Mouse (Mus musculus): ENCODE results near the gene Zfyve21. TPM values are rescaled to one million over a fixed set of nuclear protein-coding genes. Genes with fewer than 3 reads are reported as not detected.

Zfyve21 gene
- polyA plus RNA-seq, 1 experiment from 2014 or later: 131 TPM

DNA sequence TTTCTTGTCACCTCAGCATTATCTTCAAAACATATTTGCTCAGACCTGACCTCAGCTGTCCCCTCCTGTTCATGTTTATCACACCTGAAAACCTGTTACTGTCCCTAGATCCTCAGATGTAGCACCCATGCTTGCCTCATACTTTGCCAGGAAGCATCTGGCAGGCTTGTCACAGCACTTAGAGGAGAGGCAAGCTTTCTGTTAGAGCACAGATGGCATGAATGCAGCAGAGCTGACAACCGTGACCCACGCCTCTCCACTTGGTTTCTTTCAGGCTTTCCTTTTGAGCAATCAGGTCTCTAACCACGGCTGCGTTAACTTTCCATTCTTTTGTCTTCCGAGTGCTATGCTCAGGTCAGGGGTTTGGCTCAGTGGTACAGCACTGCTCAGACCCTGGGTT, 15.5 kb downstream of the Zfyve21 start:
- Histone ChIP-seq H3K27ac (ENCODE audit: low read length) (no peak overlapping the region), H3K4me3 (replicated peaks; ENCODE audit: low read length) (no peak overlapping the region), H3K27me3 (ENCODE audit: control insufficient read depth, insufficient read depth, low read length) (no peaks in the 10 kb centered on the region), H3K9ac (ENCODE audit: low read length) (no peak overlapping the region), H3K9me3 (replicated peaks; ENCODE audit: control insufficient read depth, low read length) (no peaks in the 10 kb centered on the region), H3K4me1 (ENCODE audit: control insufficient read depth, insufficient read depth, low read length) (no peaks in the 10 kb centered on the region), H3K36me3 (ENCODE audit: control insufficient read depth, insufficient read depth, low read length) (peaks cover 52% of the 10 kb centered on the region), H3K4me2 (ENCODE audit: low read depth, low read length) (no peak overlapping the region)
- ATAC-seq (ENCODE audit: insufficient read depth, low FRiP score): no peak
- WGBS: 80% methylated on average over 5 of the region's 5 CpGs

- Histone ChIP-seq H3K36me3 (ENCODE audit: control insufficient read depth, insufficient read depth, low read length) (peaks cover 47% of the 10 kb centered on the region), H3K4me1 (ENCODE audit: control insufficient read depth, insufficient read depth, low read length) (no peaks in the 10 kb centered on the region), H3K27me3 (ENCODE audit: control insufficient read depth, insufficient read depth, low read length) (no peaks in the 10 kb centered on the region), H3K9me3 (replicated peaks; ENCODE audit: control insufficient read depth, low read length) (no peaks in the 10 kb centered on the region), H3K9ac (ENCODE audit: low read length) (no peak overlapping the region), H3K27ac (ENCODE audit: low read length) (no peak overlapping the region), H3K4me3 (replicated peaks; ENCODE audit: low read length) (no peak overlapping the region), H3K4me2 (ENCODE audit: low read depth, low read length) (no peak overlapping the region)
- no peak for ATAC-seq (ENCODE audit: insufficient read depth, low FRiP score)
- WGBS: 90% methylated on average over 9 of the region's 9 CpGs
Observed at GRCm38 (mm10) chr12:111829954-111830353, 16.0 kb downstream of the Zfyve21 start.

GRCm38 (mm10) chr12:111830375-111830774, 16.4 kb downstream of the Zfyve21 start:
- no peaks in the 10 kb centered on the region for H3K27me3 ChIP-seq (ENCODE audit: control insufficient read depth, insufficient read depth, low read length)
- H3K4me2 ChIP-seq (ENCODE audit: low read depth, low read length): no peak overlapping the region
- H3K36me3 ChIP-seq (ENCODE audit: control insufficient read depth, insufficient read depth, low read length): peaks cover 45% of the 10 kb centered on the region
- no peaks in the 10 kb centered on the region for H3K4me1 ChIP-seq (ENCODE audit: control insufficient read depth, insufficient read depth, low read length)
- no peak for ATAC-seq (ENCODE audit: insufficient read depth, low FRiP score)
- H3K27ac ChIP-seq (ENCODE audit: low read length): no peak overlapping the region
- no peaks in the 10 kb centered on the region for H3K9me3 ChIP-seq (replicated peaks; ENCODE audit: control insufficient read depth, low read length)
- no peak overlapping the region for H3K4me3 ChIP-seq (replicated peaks; ENCODE audit: low read length)
- no peak overlapping the region for H3K9ac ChIP-seq (ENCODE audit: low read length)
- 85% methylated on average over 10 of the region's 10 CpGs for WGBS

DNA sequence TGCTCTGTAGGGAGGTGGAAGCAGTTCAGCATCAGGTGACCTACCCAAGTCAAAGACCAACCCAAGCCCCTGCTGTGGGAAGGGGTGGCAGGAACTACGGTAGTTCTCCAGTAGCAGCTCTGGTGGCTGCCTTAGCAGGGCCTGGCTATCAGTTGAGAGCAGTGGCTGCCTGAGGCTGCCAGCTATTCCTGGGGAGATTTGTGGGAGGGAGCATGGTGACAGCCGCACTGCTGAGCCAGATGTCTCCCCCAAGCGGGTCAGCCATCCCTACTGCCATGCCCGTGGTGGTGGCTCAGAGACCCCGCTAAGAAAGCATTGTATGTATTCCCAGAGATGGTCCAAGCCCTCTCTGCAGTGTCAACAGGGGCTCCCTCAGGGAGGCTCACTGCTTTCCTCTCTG, 18.7 kb downstream of the Zfyve21 start:
- H3K9ac ChIP-seq (ENCODE audit: low read length): no peak overlapping the region
- no peaks in the 10 kb centered on the region for H3K9me3 ChIP-seq (replicated peaks; ENCODE audit: control insufficient read depth, low read length)
- no peaks in the 10 kb centered on the region for H3K4me1 ChIP-seq (ENCODE audit: control insufficient read depth, insufficient read depth, low read length)
- peaks cover 36% of the 10 kb centered on the region for H3K36me3 ChIP-seq (ENCODE audit: control insufficient read depth, insufficient read depth, low read length)
- no peak overlapping the region for H3K4me2 ChIP-seq (ENCODE audit: low read depth, low read length)
- no peaks in the 10 kb centered on the region for H3K27me3 ChIP-seq (ENCODE audit: control insufficient read depth, insufficient read depth, low read length)
- no peak overlapping the region for H3K4me3 ChIP-seq (replicated peaks; ENCODE audit: low read length)
- H3K27ac ChIP-seq (ENCODE audit: low read length): no peak overlapping the region
- ATAC-seq (ENCODE audit: insufficient read depth, low FRiP score): no peak
- 74% methylated on average over 5 of the region's 5 CpGs for WGBS

- WGBS: 86% methylated on average over 10 of the region's 10 CpGs
- H3K4me3 ChIP-seq (replicated peaks; ENCODE audit: low read length): no peak overlapping the region
- no peaks in the 10 kb centered on the region for H3K9me3 ChIP-seq (replicated peaks; ENCODE audit: control insufficient read depth, low read length)
- H3K36me3 ChIP-seq (ENCODE audit: control insufficient read depth, insufficient read depth, low read length): peaks cover 29% of the 10 kb centered on the region
- no peak for ATAC-seq (ENCODE audit: insufficient read depth, low FRiP score)
- H3K9ac ChIP-seq (ENCODE audit: low read length): no peak overlapping the region
- H3K4me1 ChIP-seq (ENCODE audit: control insufficient read depth, insufficient read depth, low read length): no peaks in the 10 kb centered on the region
- H3K4me2 ChIP-seq (ENCODE audit: low read depth, low read length): no peak overlapping the region
- H3K27ac ChIP-seq (ENCODE audit: low read length): no peak overlapping the region
- no peaks in the 10 kb centered on the region for H3K27me3 ChIP-seq (ENCODE audit: control insufficient read depth, insufficient read depth, low read length)
Observed at GRCm38 (mm10) chr12:111833457-111833856, 19.5 kb downstream of the Zfyve21 start.

DNA sequence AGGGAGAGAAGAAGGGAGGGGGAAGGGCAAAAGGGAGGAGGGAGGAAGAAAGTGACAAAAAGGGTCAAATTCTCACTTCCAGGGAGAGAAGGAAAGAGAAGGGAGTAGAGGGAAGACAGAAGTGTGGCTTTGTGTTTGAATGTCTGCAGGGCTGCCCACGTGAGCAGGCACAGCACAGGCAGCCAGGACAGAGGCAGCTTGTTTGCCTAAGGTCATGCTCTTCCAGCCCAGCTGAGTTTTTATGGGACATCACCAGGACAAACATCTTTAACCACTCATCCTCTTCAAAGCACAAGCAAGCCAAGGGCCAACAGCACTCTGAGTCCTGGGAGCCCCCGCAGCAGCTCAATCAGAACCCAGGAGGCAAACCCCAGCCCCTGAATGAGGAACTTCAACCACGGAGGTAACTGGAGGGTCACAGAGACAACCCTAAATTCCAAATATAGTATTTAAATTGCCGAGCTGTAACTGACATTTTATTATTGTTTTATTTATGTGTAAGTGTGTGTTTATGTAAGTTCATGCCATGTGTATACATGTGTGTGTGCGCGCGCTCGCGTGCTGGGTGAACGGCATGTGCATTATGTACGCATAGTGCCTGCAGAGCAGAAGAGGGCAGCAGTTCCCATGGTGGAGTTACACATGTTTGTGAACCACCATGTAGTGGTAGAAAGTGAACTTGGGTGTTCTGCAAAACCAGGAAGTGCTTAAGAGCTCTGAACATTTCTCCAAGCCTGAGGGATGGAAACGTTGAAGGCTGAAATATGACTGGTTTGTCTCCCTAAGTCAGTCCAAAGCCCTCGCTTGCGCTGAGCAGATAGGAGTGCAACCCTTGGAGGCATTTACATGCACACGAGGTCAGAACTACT, 28.8 kb downstream of the Zfyve21 start:
- no peak overlapping the region for H3K4me2 ChIP-seq (ENCODE audit: low read depth, low read length)
- peaks cover 9% of the 10 kb centered on the region; the same call in 1 of the 2 replicates for H3K36me3 ChIP-seq (ENCODE audit: control insufficient read depth, insufficient read depth, low read length)
- H3K27me3 ChIP-seq (ENCODE audit: control insufficient read depth, insufficient read depth, low read length): no peaks in the 10 kb centered on the region
- no peak overlapping the region for H3K9ac ChIP-seq (ENCODE audit: low read length)
- no peaks in the 10 kb centered on the region for H3K9me3 ChIP-seq (replicated peaks; ENCODE audit: control insufficient read depth, low read length)
- no peak overlapping the region for H3K27ac ChIP-seq (ENCODE audit: low read length)
- 70% methylated on average over 15 of the region's 15 CpGs for WGBS
- no peaks in the 10 kb centered on the region for H3K4me1 ChIP-seq (ENCODE audit: control insufficient read depth, insufficient read depth, low read length)
- ATAC-seq (ENCODE audit: insufficient read depth, low FRiP score): no peak
- no peak overlapping the region for H3K4me3 ChIP-seq (replicated peaks; ENCODE audit: low read length)

DNA sequence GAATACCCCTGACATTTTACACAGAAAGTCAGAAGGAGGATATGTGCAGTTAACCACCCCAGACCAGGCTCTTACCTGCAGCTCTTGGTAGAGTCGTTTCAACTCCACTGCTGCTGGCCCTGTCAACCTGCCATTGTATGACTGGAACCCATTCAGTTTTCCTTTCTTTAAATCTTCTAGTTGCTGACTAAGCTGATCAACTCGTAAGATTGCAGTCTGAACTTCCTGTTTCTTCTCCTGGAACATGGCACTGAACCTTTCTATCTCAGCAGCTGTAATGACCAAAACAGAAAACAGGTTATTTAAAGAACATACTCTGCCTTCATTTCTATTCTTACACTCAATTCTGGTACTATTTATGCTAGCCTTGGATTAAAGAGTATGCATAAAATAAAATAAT, 29.5 kb downstream of the Zfyve21 start:
- Histone ChIP-seq H3K27ac (ENCODE audit: low read length) (no peak overlapping the region), H3K9ac (ENCODE audit: low read length) (no peak overlapping the region), H3K4me2 (ENCODE audit: low read depth, low read length) (no peak overlapping the region), H3K4me1 (ENCODE audit: control insufficient read depth, insufficient read depth, low read length) (no peaks in the 10 kb centered on the region), H3K9me3 (replicated peaks; ENCODE audit: control insufficient read depth, low read length) (no peaks in the 10 kb centered on the region), H3K4me3 (replicated peaks; ENCODE audit: low read length) (no peak overlapping the region), H3K27me3 (ENCODE audit: control insufficient read depth, insufficient read depth, low read length) (no peaks in the 10 kb centered on the region), H3K36me3 (ENCODE audit: control insufficient read depth, insufficient read depth, low read length) (peaks cover 9% of the 10 kb centered on the region; the same call in 1 of the 2 replicates)
- WGBS: 43% methylated on average over 2 of the region's 2 CpGs
- ATAC-seq (ENCODE audit: insufficient read depth, low FRiP score): no peak

DNA sequence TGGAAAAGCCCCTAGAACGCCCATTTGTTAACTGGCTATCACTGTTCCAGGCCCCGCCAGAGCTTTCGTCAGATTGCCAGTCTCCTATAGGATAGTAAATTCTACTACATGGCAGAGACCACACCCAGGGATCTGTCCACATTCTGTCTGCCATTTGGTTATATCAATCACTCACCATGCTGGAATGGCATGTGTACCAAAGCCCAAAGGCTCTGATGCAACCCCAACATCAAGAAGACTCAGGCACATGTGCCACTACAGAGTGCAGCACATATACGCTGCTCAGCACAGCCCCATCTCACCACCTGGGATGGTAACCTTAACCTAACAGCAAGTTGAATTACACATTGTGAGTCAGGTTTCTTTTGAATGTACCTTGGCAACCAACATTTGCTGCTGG, 32.0 kb downstream of the Zfyve21 start:
- Histone ChIP-seq H3K27me3 (ENCODE audit: control insufficient read depth, insufficient read depth, low read length) (no peaks in the 10 kb centered on the region), H3K9ac (ENCODE audit: low read length) (no peak overlapping the region), H3K4me2 (ENCODE audit: low read depth, low read length) (no peak overlapping the region), H3K27ac (ENCODE audit: low read length) (no peak overlapping the region), H3K36me3 (ENCODE audit: control insufficient read depth, insufficient read depth, low read length) (no peaks in the 10 kb centered on the region), H3K9me3 (replicated peaks; ENCODE audit: control insufficient read depth, low read length) (no peaks in the 10 kb centered on the region), H3K4me3 (replicated peaks; ENCODE audit: low read length) (no peak overlapping the region), H3K4me1 (ENCODE audit: control insufficient read depth, insufficient read depth, low read length) (no peaks in the 10 kb centered on the region)
- ATAC-seq (ENCODE audit: insufficient read depth, low FRiP score): no peak
- WGBS: 86% methylated on average over 4 of the region's 4 CpGs

DNA sequence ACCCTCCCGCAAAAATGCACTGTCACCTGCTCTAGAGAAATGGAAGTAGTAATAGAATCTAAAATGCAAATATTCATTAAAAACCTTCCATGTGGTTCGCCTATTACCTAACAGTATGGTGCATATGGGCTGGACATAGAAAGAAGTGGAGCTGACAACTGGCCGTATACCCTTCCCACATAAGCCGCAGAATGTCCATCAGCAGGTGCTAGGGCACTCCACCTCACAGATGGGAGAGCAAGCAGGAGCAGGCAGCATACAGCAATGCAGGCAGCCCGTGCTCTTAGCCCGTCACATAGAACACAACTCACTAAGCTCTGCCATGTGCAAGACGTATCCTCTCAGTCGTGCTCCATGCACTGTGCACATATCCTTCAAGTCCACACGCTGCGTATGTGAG, 32.8 kb downstream of the Zfyve21 start:
- Histone ChIP-seq H3K4me3 (replicated peaks; ENCODE audit: low read length) (no peak overlapping the region), H3K4me2 (ENCODE audit: low read depth, low read length) (no peak overlapping the region), H3K4me1 (ENCODE audit: control insufficient read depth, insufficient read depth, low read length) (no peaks in the 10 kb centered on the region), H3K27me3 (ENCODE audit: control insufficient read depth, insufficient read depth, low read length) (no peaks in the 10 kb centered on the region), H3K27ac (ENCODE audit: low read length) (no peak overlapping the region), H3K9me3 (replicated peaks; ENCODE audit: control insufficient read depth, low read length) (no peaks in the 10 kb centered on the region), H3K36me3 (ENCODE audit: control insufficient read depth, insufficient read depth, low read length) (no peaks in the 10 kb centered on the region), H3K9ac (ENCODE audit: low read length) (no peak overlapping the region)
- WGBS: 69% methylated on average over 10 of the region's 10 CpGs
- no peak for ATAC-seq (ENCODE audit: insufficient read depth, low FRiP score)
